Mouse (Mus musculus) hindbrain, embryonic 13.5 days (tissue): ENCODE data around the gene Usp32. TPM values are rescaled to one million over a fixed set of nuclear protein-coding genes. Genes with fewer than 3 reads are reported as not detected.

Source experiments
- ATAC-seq: fragments of 200-750 bp; cut with Nextera tagmentation; 2 replicates; pipeline ENCODE4 v1.8.0; 2017; ENCODE audit warnings: moderate TSS enrichment; ENCODE audit not compliant: low FRiP score
- H3K27ac ChIP-seq: fragments of 300-500 bp; sonication (generic); 2 replicates; pipeline ENCODE4 v1.5.1; 2015; ENCODE audit warnings: inconsistent platforms, mild to moderate bottlenecking, moderate library complexity
- H3K27me3 ChIP-seq: fragments of 300-500 bp; sonication (generic); 2 replicates; pipeline ENCODE4 v1.6.1; 2015; ENCODE audit warnings: mild to moderate bottlenecking, inconsistent platforms
- H3K36me3 ChIP-seq: fragments of 300-500 bp; sonication (generic); 2 replicates; pipeline ENCODE4 v1.6.1; 2015; ENCODE audit warnings: mild to moderate bottlenecking, inconsistent platforms
- H3K4me1 ChIP-seq: fragments of 300-500 bp; sonication (generic); replicated peaks from 2 replicates; pipeline ENCODE4 v1.6.1; 2015; ENCODE audit warnings: inconsistent platforms
- H3K4me2 ChIP-seq: fragments of 300-500 bp; sonication (generic); 2 replicates; pipeline ENCODE4 v1.6.1; 2015; ENCODE audit warnings: inconsistent platforms, mild to moderate bottlenecking, moderate library complexity
- H3K4me3 ChIP-seq: fragments of 300-500 bp; sonication (generic); 2 replicates; pipeline ENCODE4 v1.5.1; 2015; ENCODE audit warnings: mild to moderate bottlenecking, inconsistent platforms
- H3K9ac ChIP-seq: fragments of 300-500 bp; sonication (generic); 2 replicates; pipeline ENCODE4 v1.6.1; 2015; ENCODE audit warnings: mild to moderate bottlenecking, inconsistent platforms
- H3K9me3 ChIP-seq: fragments of 300-500 bp; sonication (generic); 2 replicates; pipeline ENCODE4 v1.6.1; 2016; ENCODE audit warnings: inconsistent platforms
- WGBS: fragments of 180-500 bp; shearing (Covaris S2); methylation state at CpG from one replicate; pipeline ENCODE4 v1.1.7; 2015; 5-methylcytosine and 5-hydroxymethylcytosine counted together
- polyA plus RNA-seq: library from polyadenylated mRNA; unstranded; fragments of >200 nt; fragmentation: Nextera tagmentation; extraction: Ambion mirVana; gene quantifications from 2 replicates; pipeline ENCODE4 v1.2.1, GENCODE M21; 2015

The Usp32 gene
- polyA plus RNA-seq, 1 experiment from 2014 or later: 13.0 TPM

- Histone ChIP-seq H3K27me3 (no peaks in the 10 kb centered on the region), H3K9ac (no peak overlapping the region), H3K4me2 (no peak overlapping the region), H3K27ac (no peak overlapping the region), H3K36me3 (peaks cover 58% of the 10 kb centered on the region), H3K9me3 (no peaks in the 10 kb centered on the region), H3K4me1 (no peaks in the 10 kb centered on the region), H3K4me3 (no peak overlapping the region)
- ATAC-seq: no peak
Measured at GRCm38 (mm10) chr11:85013121-85013520, 126.8 kb downstream of the Usp32 start.

GRCm38 (mm10) chr11:85003566-85003965 lies 136.4 kb downstream of the Usp32 start:
- H3K9ac ChIP-seq: no peak overlapping the region
- H3K27ac ChIP-seq: no peak overlapping the region
- H3K36me3 ChIP-seq: peaks cover 45% of the 10 kb centered on the region
- H3K4me1 ChIP-seq: no peaks in the 10 kb centered on the region
- no peaks in the 10 kb centered on the region for H3K27me3 ChIP-seq
- no peak for ATAC-seq
- no peak overlapping the region for H3K4me3 ChIP-seq
- H3K9me3 ChIP-seq: no peaks in the 10 kb centered on the region
- WGBS: 97% methylated on average over 3 of the region's 3 CpGs
- H3K4me2 ChIP-seq: no peak overlapping the region

GRCm38 (mm10) chr11:84995241-84995640 lies 144.7 kb downstream of the Usp32 start:
- H3K4me2 ChIP-seq: no peak overlapping the region
- H3K9ac ChIP-seq: no peak overlapping the region
- H3K4me3 ChIP-seq: no peak overlapping the region
- H3K4me1 ChIP-seq: no peaks in the 10 kb centered on the region
- H3K27me3 ChIP-seq: no peaks in the 10 kb centered on the region
- 92% methylated on average over 1 of the region's 1 CpGs for WGBS
- H3K9me3 ChIP-seq: no peaks in the 10 kb centered on the region
- no peak overlapping the region for H3K27ac ChIP-seq
- H3K36me3 ChIP-seq: peaks cover 60% of the 10 kb centered on the region
- no peak for ATAC-seq

- Histone ChIP-seq H3K9me3 (no peaks in the 10 kb centered on the region), H3K27ac (no peak overlapping the region), H3K4me3 (no peak overlapping the region), H3K36me3 (peaks cover 68% of the 10 kb centered on the region), H3K27me3 (no peaks in the 10 kb centered on the region), H3K4me1 (no peaks in the 10 kb centered on the region), H3K9ac (no peak overlapping the region), H3K4me2 (no peak overlapping the region)
- ATAC-seq: no peak
- WGBS: 100% methylated on average over 1 of the region's 1 CpGs
Measured at GRCm38 (mm10) chr11:84992996-84993395, 147.0 kb downstream of the Usp32 start.

- Histone ChIP-seq H3K9ac (no peak overlapping the region), H3K36me3 (peaks cover 68% of the 10 kb centered on the region), H3K27ac (no peak overlapping the region), H3K9me3 (no peaks in the 10 kb centered on the region), H3K4me3 (no peak overlapping the region), H3K27me3 (no peaks in the 10 kb centered on the region), H3K4me2 (no peak overlapping the region), H3K4me1 (no peaks in the 10 kb centered on the region)
- ATAC-seq: no peak
- WGBS: 90% methylated on average over 3 of the region's 3 CpGs
Measured at GRCm38 (mm10) chr11:84988341-84988919, 151.5 kb downstream of the Usp32 start.

GRCm38 (mm10) chr11:84985421-84985820 lies 154.5 kb downstream of the Usp32 start:
- Histone ChIP-seq H3K36me3 (peaks cover 45% of the 10 kb centered on the region), H3K9me3 (no peaks in the 10 kb centered on the region), H3K4me2 (no peak overlapping the region), H3K9ac (no peak overlapping the region), H3K4me3 (no peak overlapping the region), H3K27ac (no peak overlapping the region), H3K27me3 (no peaks in the 10 kb centered on the region), H3K4me1 (no peaks in the 10 kb centered on the region)
- ATAC-seq: no peak
- WGBS: 91% methylated on average over 6 of the region's 6 CpGs

GRCm38 (mm10) chr11:84980697-84981096 lies 159.3 kb downstream of the Usp32 start:
- 84% methylated on average over 2 of the region's 2 CpGs for WGBS
- H3K27ac ChIP-seq: no peak overlapping the region
- no peak for ATAC-seq
- no peak overlapping the region for H3K4me3 ChIP-seq
- H3K9me3 ChIP-seq: no peaks in the 10 kb centered on the region
- H3K27me3 ChIP-seq: no peaks in the 10 kb centered on the region
- no peaks in the 10 kb centered on the region for H3K4me1 ChIP-seq
- no peak overlapping the region for H3K9ac ChIP-seq
- H3K36me3 ChIP-seq: peaks cover 15% of the 10 kb centered on the region
- no peak overlapping the region for H3K4me2 ChIP-seq

GRCm38 (mm10) chr11:84979351-84979750 lies 160.6 kb downstream of the Usp32 start:
- 48% methylated on average over 1 of the region's 1 CpGs for WGBS
- Histone ChIP-seq H3K9me3 (no peaks in the 10 kb centered on the region), H3K9ac (no peak overlapping the region), H3K4me2 (no peak overlapping the region), H3K36me3 (peaks cover 9% of the 10 kb centered on the region; the same call in 1 of the 2 replicates), H3K4me3 (no peak overlapping the region), H3K27me3 (no peaks in the 10 kb centered on the region), H3K4me1 (no peaks in the 10 kb centered on the region), H3K27ac (no peak overlapping the region)
- no peak for ATAC-seq

GRCm38 (mm10) chr11:84978113-84978512 lies 161.8 kb downstream of the Usp32 start:
- H3K4me1 ChIP-seq: no peaks in the 10 kb centered on the region
- no peaks in the 10 kb centered on the region for H3K36me3 ChIP-seq
- ATAC-seq: no peak
- H3K9me3 ChIP-seq: no peaks in the 10 kb centered on the region
- no peak overlapping the region for H3K9ac ChIP-seq
- 52% methylated on average over 2 of the region's 2 CpGs for WGBS
- no peak overlapping the region for H3K4me2 ChIP-seq
- no peak overlapping the region for H3K27ac ChIP-seq
- H3K4me3 ChIP-seq: no peak overlapping the region
- H3K27me3 ChIP-seq: no peaks in the 10 kb centered on the region

GRCm38 (mm10) chr11:84977385-84977952 lies 162.5 kb downstream of the Usp32 start:
- ATAC-seq: no peak
- no peaks in the 10 kb centered on the region for H3K9me3 ChIP-seq
- H3K4me2 ChIP-seq: no peak overlapping the region
- H3K4me1 ChIP-seq: no peaks in the 10 kb centered on the region
- no peaks in the 10 kb centered on the region for H3K27me3 ChIP-seq
- no peak overlapping the region for H3K27ac ChIP-seq
- no peak overlapping the region for H3K4me3 ChIP-seq
- H3K9ac ChIP-seq: no peak overlapping the region
- H3K36me3 ChIP-seq: no peaks in the 10 kb centered on the region
- 80% methylated on average over 3 of the region's 3 CpGs for WGBS

- Histone ChIP-seq H3K9ac (no peak overlapping the region), H3K9me3 (no peaks in the 10 kb centered on the region), H3K4me1 (no peaks in the 10 kb centered on the region), H3K27ac (no peak overlapping the region), H3K4me2 (no peak overlapping the region), H3K36me3 (no peaks in the 10 kb centered on the region), H3K27me3 (no peaks in the 10 kb centered on the region), H3K4me3 (no peak overlapping the region)
- 82% methylated on average over 3 of the region's 3 CpGs for WGBS
- no peak for ATAC-seq
Measured at GRCm38 (mm10) chr11:84976706-84977105, 163.3 kb downstream of the Usp32 start.

GRCm38 (mm10) chr11:84974582-84974981 lies 165.4 kb downstream of the Usp32 start:
- ATAC-seq: no peak
- no peak overlapping the region for H3K27ac ChIP-seq
- no peak overlapping the region for H3K4me2 ChIP-seq
- H3K4me3 ChIP-seq: no peak overlapping the region
- H3K9ac ChIP-seq: no peak overlapping the region
- H3K27me3 ChIP-seq: no peaks in the 10 kb centered on the region
- H3K9me3 ChIP-seq: no peaks in the 10 kb centered on the region
- H3K4me1 ChIP-seq: no peaks in the 10 kb centered on the region
- WGBS: 73% methylated on average over 7 of the region's 7 CpGs
- H3K36me3 ChIP-seq: no peaks in the 10 kb centered on the region

- Histone ChIP-seq H3K36me3 (no peaks in the 10 kb centered on the region), H3K9me3 (no peaks in the 10 kb centered on the region), H3K4me1 (no peaks in the 10 kb centered on the region), H3K4me2 (no peak overlapping the region), H3K9ac (no peak overlapping the region), H3K27ac (no peak overlapping the region), H3K4me3 (no peak overlapping the region), H3K27me3 (no peaks in the 10 kb centered on the region)
- ATAC-seq: no peak
- WGBS: 74% methylated on average over 5 of the region's 5 CpGs
Measured at GRCm38 (mm10) chr11:84973661-84974060, 166.3 kb downstream of the Usp32 start.
